Mouse (Mus musculus) gastrocnemius, postnatal 14 days (tissue): Measurements from ENCODE around the gene 4933434E20Rik. TPM values are rescaled to one million over a fixed set of nuclear protein-coding genes. Genes with fewer than 3 reads are reported as not detected.

Experiments
- DNase-seq: peaks from one replicate; pipeline ENCODE4 v3.0.0; 2021; ENCODE audit warnings: mixed read lengths
- intact Hi-C: fragments of 180-260 bp; cut with DNase I; formaldehyde crosslinking; loops from one replicate; pipeline ENCODE4 v1.15.1; 2025; ENCODE audit warnings: low total_unique reads
- microRNA-seq, 2 experiments: library from miRNA; unstranded; fragments of <30 nt; microRNA quantifications; one replicate each; pipeline ENCODE4 v1.2.0; 2021
- total RNA-seq, 2 experiments: library from RNA; stranded (reverse); gene quantifications; 2 replicates each; pipeline ENCODE4 v1.2.3; 2021

The 4933434E20Rik gene
- total RNA-seq, 2 experiments from 2014 or later: 46.8 to 56.9 TPM

GRCm38 (mm10) chr3:90115526-90115925 lies 64.1 kb downstream of the 4933434E20Rik start:
- no peak for DNase-seq

More at GRCm38 (mm10) chr3:90115526-90115925, 64.1 kb downstream of the 4933434E20Rik start:
- intact Hi-C loops: no loop called here

Small RNA genes within 50 kb of the gene (microRNA-seq; reads per million reads assigned to microRNA genes)
- 27.1 to 29.1 reads per million in 2 experiments for gene Mir190b
- 0.32 to 1.0 reads per million in 2 experiments for gene Mir7669

Other genes starting within 250 kb of the 4933434E20Rik start
- 1 to 10 TPM; 7.9 to 8.0 TPM for gene She, start 220.3 kb upstream of the 4933434E20Rik start, total RNA-seq
- gene Il6ra, start 138.4 kb upstream of the 4933434E20Rik start, total RNA-seq: 1 to 10 TPM; 2.4 to 8.7 TPM
- 10 to 100 TPM; 20.6 to 28.7 TPM for gene Atp8b2, start 88.1 kb upstream of the 4933434E20Rik start, total RNA-seq
- gene Hax1, start 52.9 kb upstream of the 4933434E20Rik start, total RNA-seq: 10 to 100 TPM; 45.2 to 50.2 TPM
- gene Ubap2l, start 992 bp downstream of the 4933434E20Rik start, total RNA-seq: 10 to 100 TPM; 90.4 to 95.0 TPM
- gene Tpm3, start 21.0 kb downstream of the 4933434E20Rik start, total RNA-seq: 100 to 1,000 TPM; 346 to 601 TPM
- under 1 TPM; 0.04 to 0.08 TPM for gene Nup210l, start 52.5 kb downstream of the 4933434E20Rik start, total RNA-seq
- 100 to 1,000 TPM; 889 to 951 TPM for gene Rps27, start 162.0 kb downstream of the 4933434E20Rik start, total RNA-seq
- 10 to 100 TPM; 10.8 to 11.8 TPM for gene Rab13, start 162.1 kb downstream of the 4933434E20Rik start, total RNA-seq
- 10 to 100 TPM; 41.6 to 47.5 TPM for gene Jtb, start 180.0 kb downstream of the 4933434E20Rik start, total RNA-seq
- gene Creb3l4, start 191.9 kb downstream of the 4933434E20Rik start, total RNA-seq: under 1 TPM; 0.27 to 0.39 TPM
- gene Slc39a1, start 196.5 kb downstream of the 4933434E20Rik start, total RNA-seq: 10 to 100 TPM; 57.8 to 62.7 TPM
- gene Crtc2, start 202.5 kb downstream of the 4933434E20Rik start, total RNA-seq: 10 to 100 TPM; 13.5 to 14.1 TPM
- 10 to 100 TPM; 44.8 to 45.3 TPM for gene Dennd4b, start 213.5 kb downstream of the 4933434E20Rik start, total RNA-seq
- 10 to 100 TPM; 41.5 to 43.2 TPM for gene Gatad2b, start 241.5 kb downstream of the 4933434E20Rik start, total RNA-seq